Mouse (Mus musculus) spleen, postnatal 10 days (tissue): ENCODE data around the gene Adam1b.
A peak's percentile ranks its signal among the peaks of the same experiment; 100 is the strongest.

Experiments
- DNase-seq, 2 experiments: peaks; one replicate each; pipeline ENCODE4 v3.0.0; 2021 to 2022; ENCODE audit warnings: low spot score in 2 of 2

Adam1b gene

GRCm38 (mm10) chr5:121500719-121501118 lies 2.5 kb downstream of the Adam1b start:
- no peak for DNase-seq

GRCm38 (mm10) chr5:121493305-121493704 lies 9.9 kb downstream of the Adam1b start:
- no peak for DNase-seq

GRCm38 (mm10) chr5:121484801-121485200 lies 18.4 kb downstream of the Adam1b start:
- no peak for DNase-seq

- DNase-seq = peak in 1 of 2 experiments; percentile 44
Measured at GRCm38 (mm10) chr5:121477680-121478079, 25.6 kb downstream of the Adam1b start.

- no peak for DNase-seq
Measured at GRCm38 (mm10) chr5:121476040-121476439, 27.2 kb downstream of the Adam1b start.

DNA sequence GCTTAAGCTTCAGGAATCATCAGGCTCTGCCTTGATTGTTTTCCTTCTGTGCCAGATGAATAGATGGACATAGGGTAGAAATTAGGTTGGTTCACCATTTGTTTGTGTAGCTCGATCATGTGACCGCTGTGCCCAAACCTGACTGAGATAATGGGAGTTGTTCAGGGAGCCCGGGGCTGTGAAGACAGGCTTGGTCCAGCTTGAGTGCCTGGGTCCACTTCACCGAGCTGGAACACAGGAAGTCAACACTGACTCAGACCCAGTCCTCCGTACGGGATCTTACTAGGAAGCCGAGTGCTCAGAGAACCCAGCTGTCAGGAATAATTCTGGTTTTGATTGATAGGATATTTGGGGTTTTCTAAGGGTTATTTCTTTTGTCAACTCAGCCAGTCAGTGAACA lies 28.6 kb downstream of the Adam1b start:
- DNase-seq = no peak

DNA sequence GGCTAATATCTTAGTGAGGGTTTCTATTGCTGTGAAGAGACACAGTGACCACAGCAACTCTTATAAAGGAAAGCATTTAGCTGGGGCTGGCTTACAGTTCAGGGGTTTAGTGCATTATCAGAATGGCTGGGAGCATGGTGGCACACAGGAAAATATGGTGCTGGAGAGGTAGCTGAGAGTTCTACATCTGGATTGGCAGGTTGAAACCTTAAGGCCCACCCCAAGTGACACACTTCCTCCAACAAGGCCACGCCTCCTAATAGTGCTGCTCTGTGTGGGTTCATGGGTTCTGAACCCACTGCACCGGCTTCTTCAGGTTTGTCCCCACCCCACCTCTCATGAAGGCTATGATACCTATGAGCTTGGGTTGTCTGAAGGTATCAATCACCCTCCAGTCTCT lies 30.8 kb downstream of the Adam1b start:
- DNase-seq = no peak

DNA sequence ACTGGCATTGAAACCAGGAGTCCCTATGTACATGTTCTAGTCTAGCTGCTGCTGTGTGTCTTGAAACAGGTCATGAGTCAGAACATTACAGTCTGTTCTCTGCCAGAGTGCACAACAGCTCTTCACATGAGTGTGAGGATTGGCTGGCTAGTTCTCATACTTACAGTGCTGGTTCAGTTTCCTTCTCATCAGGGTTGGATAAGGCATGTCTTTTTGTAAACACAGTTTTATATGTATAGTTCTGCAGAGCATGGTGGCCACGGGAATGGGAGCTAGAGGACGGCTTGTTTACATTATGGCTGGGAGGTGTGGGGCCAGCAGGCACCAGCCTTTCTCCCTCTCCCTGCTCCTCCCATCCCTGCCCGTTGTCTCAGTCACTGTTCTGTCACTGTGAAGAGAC lies 33.7 kb downstream of the Adam1b start:
- DNase-seq = no peak

DNA sequence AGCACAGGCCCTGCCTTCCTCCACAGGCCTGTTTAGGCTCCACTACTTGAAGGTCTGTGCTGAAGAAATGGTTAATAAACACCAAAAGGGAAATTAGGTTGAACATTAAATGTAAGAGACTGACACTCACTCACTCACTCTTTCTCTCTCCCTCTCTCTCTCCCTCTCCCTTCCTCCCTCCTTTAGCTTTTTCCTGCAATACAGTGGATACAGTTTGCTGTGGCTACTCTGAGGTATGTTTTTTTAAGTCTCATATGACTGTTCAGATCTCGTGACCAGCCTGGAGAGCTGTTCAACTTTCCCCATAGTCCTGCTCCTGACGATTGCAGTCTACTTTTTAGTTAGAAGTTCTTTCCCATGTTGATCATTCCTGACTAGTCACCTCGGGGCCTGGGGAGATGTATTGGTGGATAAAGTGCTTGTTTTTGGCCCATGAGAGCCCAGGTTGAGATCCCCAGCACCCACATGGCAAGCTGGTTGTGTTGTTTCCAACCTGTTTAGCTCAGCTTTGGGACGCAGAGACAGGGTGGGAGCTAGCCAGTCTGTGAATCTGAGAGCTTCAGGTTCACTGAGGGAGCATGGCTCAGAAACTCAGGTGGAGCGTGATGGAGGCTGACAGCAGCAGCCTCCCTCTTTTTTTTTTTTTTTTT lies 39.5 kb downstream of the Adam1b start:
- no peak for DNase-seq

DNA sequence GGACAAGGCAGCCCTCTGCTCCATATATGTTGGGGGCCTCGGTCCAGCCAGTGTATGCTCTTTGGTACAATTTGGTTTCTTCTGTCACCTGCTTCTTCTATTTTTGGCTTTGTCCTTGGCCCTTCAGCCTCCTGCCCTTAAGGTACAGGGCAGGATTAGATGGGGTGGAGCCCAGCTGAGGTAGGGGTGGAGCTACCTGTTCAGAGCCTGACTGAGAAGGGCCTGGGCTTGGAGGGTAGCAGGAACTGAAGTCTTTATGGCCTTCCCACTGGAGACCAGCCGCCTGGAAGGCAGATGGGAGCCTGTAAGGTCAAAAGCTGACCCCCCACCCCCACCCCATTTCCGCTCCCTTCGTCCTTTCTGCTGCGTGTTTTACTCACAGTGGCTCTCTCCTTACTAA lies 40.3 kb downstream of the Adam1b start:
- no peak for DNase-seq

GRCm38 (mm10) chr5:121462171-121462502 lies 41.1 kb downstream of the Adam1b start:
- DNase-seq = no peak

GRCm38 (mm10) chr5:121461339-121462170 lies 41.7 kb downstream of the Adam1b start:
- DNase-seq = no peak

- DNase-seq = no peak
Measured at GRCm38 (mm10) chr5:121455510-121456265, 47.5 kb downstream of the Adam1b start.

GRCm38 (mm10) chr5:121454503-121454782 lies 48.8 kb downstream of the Adam1b start:
- no peak for DNase-seq

DNA sequence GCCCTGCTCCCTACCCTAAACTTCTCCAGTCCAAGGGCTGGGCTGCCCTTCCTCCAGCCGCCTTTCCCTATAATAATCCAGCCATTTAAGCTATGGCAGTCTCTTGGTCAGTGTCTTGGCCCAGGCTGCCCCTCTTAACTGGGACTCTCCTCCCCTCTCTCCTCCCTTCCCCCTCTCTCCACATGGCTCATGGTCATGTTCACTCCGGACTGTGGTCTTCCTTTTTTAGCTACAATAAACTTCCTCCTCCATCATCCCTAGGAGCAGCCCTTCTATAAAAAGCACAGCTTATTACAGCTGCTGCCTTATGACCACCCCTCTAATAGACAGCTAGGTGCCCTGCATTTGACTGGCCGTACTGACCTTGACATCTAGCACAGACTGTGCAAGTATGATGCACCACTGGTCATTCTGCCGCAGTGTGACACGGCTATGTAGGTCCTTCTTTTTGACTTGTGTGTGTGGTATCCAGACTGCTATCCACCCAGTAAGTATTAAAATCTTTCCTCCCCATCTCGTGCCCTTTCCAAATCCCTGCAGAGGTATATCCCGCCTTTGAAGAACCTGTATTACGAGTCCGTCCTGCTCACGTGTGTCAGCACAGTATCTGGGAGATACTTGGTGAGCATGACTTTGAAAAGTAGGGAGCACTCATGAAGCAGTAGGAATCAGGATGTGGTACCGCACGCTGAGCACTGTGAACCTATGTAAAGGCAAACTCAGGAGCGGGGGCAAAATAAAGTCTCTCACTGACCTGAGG lies 49.3 kb downstream of the Adam1b start:
- no peak for DNase-seq

DNA sequence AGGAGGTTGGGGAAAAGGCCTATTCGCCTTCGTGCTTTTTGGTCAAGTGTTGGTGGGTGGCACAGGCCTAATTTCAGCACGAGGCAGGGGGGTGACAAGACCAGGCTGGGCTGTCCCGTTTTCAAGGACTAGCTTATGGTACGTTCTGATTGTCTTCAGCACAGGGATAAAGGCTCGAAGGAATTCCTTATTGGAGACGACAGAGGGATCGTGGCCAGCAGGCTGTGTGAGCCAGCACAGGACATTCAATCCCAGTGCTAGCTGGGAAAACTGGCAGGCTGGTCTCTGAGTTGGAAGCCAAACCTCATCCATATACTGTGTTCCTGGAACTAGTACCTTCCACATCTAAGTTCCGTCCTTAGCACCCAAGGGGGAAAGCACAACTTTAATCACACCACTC lies 50.3 kb downstream of the Adam1b start:
- no peak for DNase-seq

- peak; percentile 99 for DNase-seq
Measured at GRCm38 (mm10) chr5:121452026-121452869, 51.0 kb downstream of the Adam1b start, which contains the start of gene Erp29. Gene Erp29, minus strand, starts transcription at chr5:121452506.

- peak in 1 of 2 experiments; percentile 72 for DNase-seq
Measured at GRCm38 (mm10) chr5:121451644-121452025, 51.6 kb downstream of the Adam1b start, which contains the start of gene Tmem116. Gene Tmem116, plus strand, starts transcription at chr5:121451893.

- peak in 1 of 2 experiments; percentile 38 for DNase-seq
Measured at GRCm38 (mm10) chr5:121451203-121451602, 52.0 kb downstream of the Adam1b start.

DNA sequence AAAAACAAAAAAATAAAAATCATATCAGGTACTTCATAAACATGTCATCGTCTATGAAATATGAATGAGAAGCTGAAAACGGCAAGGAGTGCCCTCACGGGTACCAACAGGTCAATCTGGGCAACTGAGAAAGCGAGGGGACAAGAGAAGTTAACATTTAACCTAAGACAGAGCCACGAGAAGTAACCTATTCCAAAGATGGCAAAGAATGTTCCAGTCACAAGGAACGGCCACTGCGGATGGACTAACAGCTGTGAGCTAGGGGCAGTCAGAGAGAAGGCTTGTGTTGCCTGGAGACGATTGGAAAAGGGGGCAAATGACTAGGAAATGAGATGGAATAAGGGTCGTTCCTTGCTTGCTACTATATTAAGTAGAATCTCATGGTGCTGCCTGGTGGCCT lies 52.8 kb downstream of the Adam1b start:
- no peak for DNase-seq
